Mouse (Mus musculus): ENCODE data around the gene Trappc5.
A peak's percentile ranks its signal among the peaks of the same experiment; 100 is the strongest.

DNA sequence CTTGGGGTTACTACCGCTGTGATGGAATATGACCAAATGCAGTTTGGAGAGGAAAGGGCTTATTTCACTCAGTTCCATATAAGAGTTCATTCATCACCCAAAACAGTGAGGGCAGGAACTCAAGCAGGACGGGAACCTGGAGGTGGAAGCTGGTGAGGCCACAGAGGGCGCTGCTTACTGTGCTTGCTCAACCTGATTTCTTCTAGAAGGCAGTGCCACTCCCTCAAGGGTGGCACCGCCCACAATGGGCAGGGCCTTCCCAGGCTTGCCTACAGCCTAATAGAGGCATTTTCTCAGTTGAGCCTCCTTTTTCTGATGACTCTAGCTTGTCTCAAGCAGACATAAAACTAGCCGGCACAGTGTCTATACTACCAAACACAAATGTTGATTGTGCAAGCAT, 30.3 kb upstream of the Trappc5 start:
- TF ChIP-seq CTCF (IDR thresholded peaks at IDR 0.05 in 2 of 3, conservative IDR thresholded peaks at IDR 0.05 in 1 of 3; ENCODE audit: control insufficient read depth in 1 of 3, insufficient read depth in 1 of 3, low read depth in 2 of 3, low read length in 3 of 3, poor library complexity in 1 of 3, severe bottlenecking in 1 of 3) (peak; percentile 37 to 64 (median 58)), MAX (IDR thresholded peaks at IDR 0.05; ENCODE audit: low read length) (no peak), EP300 (IDR thresholded peaks at IDR 0.05; ENCODE audit: low read depth in 1 of 2, low read length in 2 of 2) (no peak), GATA1 (IDR thresholded peaks at IDR 0.05; ENCODE audit: low read depth, low read length) (no peak), TCF12 (IDR thresholded peaks at IDR 0.05; ENCODE audit: low read depth, low read length) (no peak), CHD2 (IDR thresholded peaks at IDR 0.05; ENCODE audit: low read length) (no peak)

Data from MEL (cell line).